Mouse (Mus musculus) liver, adult 10 weeks (tissue): Measurements from ENCODE around the gene Slc16a13. TPM values are rescaled to one million over a fixed set of nuclear protein-coding genes. Genes with fewer than 3 reads are reported as not detected.

ENCODE experiments used
- polyA plus RNA-seq: library from polyadenylated mRNA; stranded (reverse); fragments of 350-450 nt; fragmentation: Illumina TruSeq; extraction: RNeasy Lipid Tissue Mini Kit (QIAGEN cat#74804); gene quantifications from one replicate; pipeline ENCODE4 v1.2.3, GENCODE M21; 2014; ENCODE audit warnings: low read depth, low replicate concordance

Gene Slc16a13
- 0.53 TPM for polyA plus RNA-seq

GRCm38 (mm10) chr11:70220731-70221602 is at the start of gene Slc16a13:
Gene Slc16a13 (minus strand): TSS chr11:70221064.

GRCm38 (mm10) chr11:70254931-70255531 is 34.2 kb upstream of the Slc16a13 start, which contains the start of gene Alox12:
Gene Alox12 (minus strand): TSS chr11:70255353.

GRCm38 (mm10) chr11:70239541-70240279 is 18.8 kb upstream of the Slc16a13 start, which contains the start of the genes Gm21988 and Rnasek:
Gene Gm21988 (minus strand): TSS chr11:70239830.
Gene Rnasek (minus strand): TSS chr11:70239842.

GRCm38 (mm10) chr11:70237457-70238167 is 16.7 kb upstream of the Slc16a13 start, which contains the start of gene 0610010K14Rik:
Gene 0610010K14Rik (minus strand): TSS chr11:70237914.

GRCm38 (mm10) chr11:70229260-70230010 is 8.6 kb upstream of the Slc16a13 start, which contains the start of gene Bcl6b:
Gene Bcl6b (minus strand): TSS chr11:70229798.

GRCm38 (mm10) chr11:70212423-70212822 is 8.4 kb downstream of the Slc16a13 start, which contains the start of gene Slc16a11:
Gene Slc16a11 (plus strand): TSS chr11:70212752.

Other genes starting within 250 kb of the Slc16a13 start
- 25.5 TPM for gene Ctdnep1, start 239.9 kb downstream of the Slc16a13 start, polyA plus RNA-seq
- 9.7 TPM for gene Elp5, start 238.5 kb downstream of the Slc16a13 start, polyA plus RNA-seq
- gene Gabarap, start 229.9 kb downstream of the Slc16a13 start, polyA plus RNA-seq = 367 TPM
- 7.1 TPM for gene Phf23, start 225.3 kb downstream of the Slc16a13 start, polyA plus RNA-seq
- 0.37 TPM for gene Dvl2, start 220.5 kb downstream of the Slc16a13 start, polyA plus RNA-seq
- 60.6 TPM for gene Acadvl, start 205.7 kb downstream of the Slc16a13 start, polyA plus RNA-seq
- gene Dlg4, start 204.1 kb downstream of the Slc16a13 start, polyA plus RNA-seq = 0.13 TPM
- gene Asgr1, start 167.0 kb downstream of the Slc16a13 start, polyA plus RNA-seq = 171 TPM
- gene Asgr2, start 128.4 kb downstream of the Slc16a13 start, polyA plus RNA-seq = 93.1 TPM
- 0.24 TPM for gene Mgl2, start 90.7 kb downstream of the Slc16a13 start, polyA plus RNA-seq
- 0.37 TPM for gene Clec10a, start 64.9 kb downstream of the Slc16a13 start, polyA plus RNA-seq
- 0.61 TPM for gene Slc16a11, start 8.3 kb downstream of the Slc16a13 start, polyA plus RNA-seq
- 1.5 TPM for gene Bcl6b, start 8.7 kb upstream of the Slc16a13 start, polyA plus RNA-seq
- gene 0610010K14Rik, start 16.9 kb upstream of the Slc16a13 start, polyA plus RNA-seq = 2.0 TPM
- 1.0 TPM for gene Gm21988, start 18.8 kb upstream of the Slc16a13 start, polyA plus RNA-seq
- 21.2 TPM for gene Rnasek, start 18.8 kb upstream of the Slc16a13 start, polyA plus RNA-seq
- gene Alox12, start 34.3 kb upstream of the Slc16a13 start, polyA plus RNA-seq = 0.37 TPM
- not detected for gene Alox12e, start 101.6 kb upstream of the Slc16a13 start, polyA plus RNA-seq
- not detected for gene Alox15, start 131.0 kb upstream of the Slc16a13 start, polyA plus RNA-seq
- 1.6 TPM for gene Pelp1, start 189.0 kb upstream of the Slc16a13 start, polyA plus RNA-seq
- 1.6 TPM for gene Arrb2, start 211.6 kb upstream of the Slc16a13 start, polyA plus RNA-seq
- gene Med11, start 230.9 kb upstream of the Slc16a13 start, polyA plus RNA-seq = 4.3 TPM
- 0.82 TPM for gene Zmynd15, start 238.4 kb upstream of the Slc16a13 start, polyA plus RNA-seq
- gene Cxcl16, start 238.9 kb upstream of the Slc16a13 start, polyA plus RNA-seq = 4.2 TPM